In genomic region chr5:123780716-123781115, GRCm38 (mm10) we compare ENCODE assay signal across 16 mouse cellular contexts.
"Had no signal": no experiment of that assay in that cellular context is flagged by ENCODE, and none has a peak within 500 bp of the region (broad histone marks: within the 10 kb centered on the region; RNA-seq: fewer than 3 reads in every experiment).

No protein-coding gene starts in this region.

- H3K4me1 ChIP-seq: limb, embryonic 15.5 days; liver, embryonic 12.5 days; megakaryocyte, embryonic 14.5 days; stomach, embryonic 15.5 days had no signal

- H3K4me2 ChIP-seq: limb, embryonic 15.5 days; liver, embryonic 12.5 days; lung, embryonic 14.5 days; midbrain, embryonic 11.5 days; stomach, embryonic 15.5 days had no signal

- H3K9ac ChIP-seq: limb, embryonic 15.5 days; liver, embryonic 12.5 days; lung, embryonic 14.5 days; stomach, embryonic 15.5 days had no signal

- ATAC-seq: intestine, postnatal 0 days; liver, embryonic 12.5 days; midbrain, embryonic 16.5 days had no signal

- H3K9me3 ChIP-seq: limb, embryonic 15.5 days; liver, embryonic 12.5 days; megakaryocyte, embryonic 14.5 days; stomach, embryonic 15.5 days had no signal

- H3K27ac ChIP-seq: kidney, postnatal 0 days; limb, embryonic 15.5 days; liver, embryonic 12.5 days; macrophage; stomach, embryonic 15.5 days had no signal

- H3K27me3 ChIP-seq: limb, embryonic 15.5 days; liver, embryonic 12.5 days; megakaryocyte, embryonic 14.5 days; stomach, embryonic 15.5 days had no signal

- H3K4me3 ChIP-seq: limb, embryonic 15.5 days; liver, embryonic 12.5 days; megakaryocyte, embryonic 14.5 days; stomach, embryonic 15.5 days had no signal

- DNase-seq: kidney, adult 8-10 months; kidney, postnatal 36 days; layer of hippocampus, adult 9-11 months; layer of hippocampus, postnatal 36 days; lung, embryonic 14.5 days; lung, postnatal 10 days; right cerebral cortex, postnatal 14 days had no signal
